ENCODE assay signal across 8 mouse cellular contexts in genomic region chr7:19344938-19345471, GRCm38 (mm10). TPM values are rescaled to one million over a fixed set of nuclear protein-coding genes. Genes with fewer than 3 reads are reported as not detected.
A peak's percentile ranks its signal among the peaks of the same experiment; 100 is the strongest.
DNase-seq lines count a peak whose midpoint lies in the region; ATAC-seq and TF ChIP-seq lines count a peak whose summit lies in the region.

No protein-coding gene starts in this region.

- 0 out of 2 replicates have a peak, but pooled peaks cover 8% of the 10 kb centered on the region for H3K27me3 ChIP-seq in forebrain, embryonic 15.5 days
- peaks cover 12% of the 10 kb centered on the region for H3K27me3 ChIP-seq in lung, embryonic 14.5 days (ENCODE audit: insufficient read depth, low read length)
- peaks cover 7% of the 10 kb centered on the region; the same call in 1 of the 2 replicates for H3K27me3 ChIP-seq in thymus, adult 2 months (ENCODE audit: control insufficient read depth, insufficient read depth, low read length)

- H3K4me1 ChIP-seq in forebrain, embryonic 15.5 days, result peaks cover 36% of the 10 kb centered on the region
- H3K4me1 ChIP-seq in lung, embryonic 14.5 days (ENCODE audit: insufficient read depth), result no peaks in the 10 kb centered on the region; the same call in 1 of the 2 replicates
- H3K4me1 ChIP-seq in olfactory bulb, adult 2 months (ENCODE audit: control insufficient read depth, insufficient read depth, low read length), result peaks cover 21% of the 10 kb centered on the region
- H3K4me1 ChIP-seq in thymus, adult 2 months (replicated peaks; ENCODE audit: control insufficient read depth, insufficient read depth, low read length), result peaks cover 18% of the 10 kb centered on the region

- H3K9me3 ChIP-seq in forebrain, embryonic 15.5 days, result no peaks in the 10 kb centered on the region
- no peaks in the 10 kb centered on the region for H3K9me3 ChIP-seq in lung, embryonic 14.5 days (ENCODE audit: low read depth, low read length)

- intact Hi-C loops in heart, postnatal 36 days (cut with DNase I), result loop anchor here (5.0 kb wide), 1 partner anchor 168 kb away; the partner anchor contains the start of gene Eml2

- H3K9ac ChIP-seq in forebrain, embryonic 15.5 days (replicated peaks), result peak overlapping the region; percentile 65
- H3K9ac ChIP-seq in lung, embryonic 14.5 days, result peak overlapping the region; percentile 70

- 0 out of 2 replicates have a peak, but pooled peaks have one; percentile 3 for TF ChIP-seq CTCF in layer of hippocampus, adult 2 months (conservative IDR thresholded peaks at IDR 0.05)
- 0 out of 2 replicates have a peak, but pooled peaks have one; percentile 2 for TF ChIP-seq CTCF in lung, embryonic 14.5 days (IDR thresholded peaks at IDR 0.05; ENCODE audit: low read depth)
- TF ChIP-seq CTCF in olfactory bulb, adult 2 months (IDR thresholded peaks at IDR 0.05; ENCODE audit: insufficient read depth, low read depth, low read length), result no peak
- peak; percentile 45; the same call in 1 of the 2 replicates for TF ChIP-seq CTCF in thymus, adult 2 months (IDR thresholded peaks at IDR 0.05; ENCODE audit: borderline replicate concordance, control insufficient read depth, extremely low read depth, insufficient read depth, low read length, poor library complexity)

- H3K27ac ChIP-seq in forebrain, embryonic 15.5 days (replicated peaks), result peak overlapping the region; percentile 87
- peak overlapping the region; percentile 98 for H3K27ac ChIP-seq in layer of hippocampus, adult 2 months
- peak overlapping the region; percentile 88; the same call in 1 of the 2 replicates for H3K27ac ChIP-seq in lung, embryonic 14.5 days (ENCODE audit: low read depth)
- H3K27ac ChIP-seq in olfactory bulb, adult 2 months (ENCODE audit: insufficient read depth, low read depth, low read length), result peak overlapping the region; percentile 91
- peak overlapping the region; percentile 55; the same call in 1 of the 2 replicates for H3K27ac ChIP-seq in thymus, adult 2 months (ENCODE audit: control insufficient read depth, insufficient read depth, low read length)

- DNase-seq in ES-CJ7 (ENCODE audit: low read depth, low spot score), result peak; percentile 99
- peak; percentile 97 for DNase-seq in cerebellum, adult 11 months
- peak; percentile 90 to 92 for DNase-seq in heart, postnatal 36 days
- DNase-seq in layer of hippocampus, adult 2 months (ENCODE audit: low spot score in 2 of 2), result peak; percentile 92 to 96
- DNase-seq in lung, embryonic 14.5 days, result peak; percentile 97
- peak; percentile 97 for DNase-seq in thymus, adult 2 months

- peak; percentile 95 for ATAC-seq in forebrain, embryonic 15.5 days (replicated peaks)
- peak; percentile 89 for ATAC-seq in lung, embryonic 14.5 days (ENCODE audit: insufficient read depth)

- peaks cover 13% of the 10 kb centered on the region for H3K36me3 ChIP-seq in forebrain, embryonic 15.5 days
- H3K36me3 ChIP-seq in lung, embryonic 14.5 days (ENCODE audit: insufficient read depth), result peaks cover 19% of the 10 kb centered on the region
- H3K36me3 ChIP-seq in thymus, adult 2 months (ENCODE audit: control insufficient read depth, insufficient read depth, low read length), result no peaks in the 10 kb centered on the region

- H3K4me3 ChIP-seq in forebrain, embryonic 15.5 days, result peak overlapping the region; percentile 60
- peak overlapping the region; percentile 70 for H3K4me3 ChIP-seq in layer of hippocampus, adult 2 months
- H3K4me3 ChIP-seq in lung, embryonic 14.5 days (ENCODE audit: low read depth, low read length), result peak overlapping the region; percentile 70
- H3K4me3 ChIP-seq in olfactory bulb, adult 2 months (ENCODE audit: insufficient read depth, low read depth, low read length), result peak overlapping the region; percentile 77
- H3K4me3 ChIP-seq in thymus, adult 2 months (ENCODE audit: control insufficient read depth, insufficient read depth, low read length), result peak overlapping the region; percentile 85

- peak overlapping the region; percentile 82 for H3K4me2 ChIP-seq in forebrain, embryonic 15.5 days (replicated peaks)
- peak overlapping the region; percentile 83 for H3K4me2 ChIP-seq in lung, embryonic 14.5 days

- WGBS in forebrain, embryonic 15.5 days, result under 1% methylated on average over 31 of the region's 31 CpGs
- WGBS in lung, embryonic 14.5 days, result under 1% methylated on average over 31 of the region's 31 CpGs
- WGBS in olfactory bulb, adult 2 months, result under 1% methylated on average over 31 of the region's 31 CpGs
- under 1% methylated on average over 31 of the region's 31 CpGs for WGBS in thymus, adult 2 months

- TF ChIP-seq POLR2A in olfactory bulb, adult 2 months (IDR thresholded peaks at IDR 0.05; ENCODE audit: insufficient read depth, low read depth, low read length), result peak; percentile 47; the same call in 1 of the 2 replicates
- TF ChIP-seq POLR2A in thymus, adult 2 months (IDR thresholded peaks at IDR 0.05; ENCODE audit: control insufficient read depth, extremely low read depth, insufficient read depth, low read length, poor library complexity), result no peak

RNA-seq across cellular contexts. Expression of gene Ercc1, which starts 0.4 kb away (rescaled TPM):
- 94.6 and 95.4 TPM in 2 replicates for polyA plus RNA-seq in forebrain, embryonic 15.5 days (2015; fragmentation: Nextera tagmentation; extraction: Ambion mirVana)
- 10 to 100 TPM; 43.4 to 48.0 TPM for total RNA-seq in heart, postnatal 36 days (2021)
- total RNA-seq in layer of hippocampus, adult 2 months (2021), result 10 to 100 TPM; 51.7 to 51.9 TPM
- polyA plus RNA-seq in lung, embryonic 14.5 days (2014; fragmentation: Nextera tagmentation; extraction: Ambion mirVana), result 88.6 and 90.5 TPM in 2 replicates
- not detected in 2 replicates for polyA plus RNA-seq in olfactory bulb, adult 2 months (2012; ENCODE audit: insufficient read depth, insufficient read length, low replicate concordance, missing spikeins)
- polyA plus RNA-seq in thymus, adult 2 months (2012; rRNA removed), result 62.3 and 63.6 TPM in 2 replicates

RNA-seq across cellular contexts. Expression of gene Cd3eap, which starts 14.3 kb away (rescaled TPM):
- 23.9 and 24.0 TPM in 2 replicates for polyA plus RNA-seq in forebrain, embryonic 15.5 days (2015; fragmentation: Nextera tagmentation; extraction: Ambion mirVana)
- 10 to 100 TPM; 10.4 to 11.2 TPM for total RNA-seq in heart, postnatal 36 days (2021)
- 10 to 100 TPM; 18.1 to 19.5 TPM for total RNA-seq in layer of hippocampus, adult 2 months (2021)
- 21.3 and 24.2 TPM in 2 replicates for polyA plus RNA-seq in lung, embryonic 14.5 days (2014; fragmentation: Nextera tagmentation; extraction: Ambion mirVana)
- not detected in 2 replicates for polyA plus RNA-seq in olfactory bulb, adult 2 months (2012; ENCODE audit: insufficient read depth, insufficient read length, low replicate concordance, missing spikeins)
- polyA plus RNA-seq in thymus, adult 2 months (2012; rRNA removed), result 7.5 and 8.0 TPM in 2 replicates

RNA-seq across cellular contexts. Expression of gene Ppp1r13l, which starts 14.5 kb away (rescaled TPM):
- polyA plus RNA-seq in forebrain, embryonic 15.5 days (2015; fragmentation: Nextera tagmentation; extraction: Ambion mirVana), result 2.6 and 2.7 TPM in 2 replicates
- 10 to 100 TPM; 35.8 to 44.2 TPM for total RNA-seq in heart, postnatal 36 days (2021)
- total RNA-seq in layer of hippocampus, adult 2 months (2021), result 1 to 10 TPM; 6.1 to 6.9 TPM
- polyA plus RNA-seq in lung, embryonic 14.5 days (2014; fragmentation: Nextera tagmentation; extraction: Ambion mirVana), result 5.4 and 7.9 TPM in 2 replicates
- polyA plus RNA-seq in olfactory bulb, adult 2 months (2012; ENCODE audit: insufficient read depth, insufficient read length, low replicate concordance, missing spikeins), result not detected in 2 replicates
- polyA plus RNA-seq in thymus, adult 2 months (2012; rRNA removed), result 13.6 and 14.2 TPM in 2 replicates

RNA-seq across cellular contexts. Expression of gene Fosb, which starts 35.2 kb away (rescaled TPM):
- 0.11 TPM in 2 replicates for polyA plus RNA-seq in forebrain, embryonic 15.5 days (2015; fragmentation: Nextera tagmentation; extraction: Ambion mirVana)
- total RNA-seq in heart, postnatal 36 days (2021), result under 1 TPM; 0.14 to 0.86 TPM
- 10 to 100 TPM; 12.8 to 14.1 TPM for total RNA-seq in layer of hippocampus, adult 2 months (2021)
- not detected in 2 replicates for polyA plus RNA-seq in lung, embryonic 14.5 days (2014; fragmentation: Nextera tagmentation; extraction: Ambion mirVana)
- not detected in 2 replicates for polyA plus RNA-seq in olfactory bulb, adult 2 months (2012; ENCODE audit: insufficient read depth, insufficient read length, low replicate concordance, missing spikeins)
- polyA plus RNA-seq in thymus, adult 2 months (2012; rRNA removed), result 1.8 and 1.9 TPM in 2 replicates

RNA-seq across cellular contexts. Expression of gene Ercc2, which starts 36.8 kb away (rescaled TPM):
- 22.8 and 24.2 TPM in 2 replicates for polyA plus RNA-seq in forebrain, embryonic 15.5 days (2015; fragmentation: Nextera tagmentation; extraction: Ambion mirVana)
- 10 to 100 TPM; 11.8 to 12.0 TPM for total RNA-seq in heart, postnatal 36 days (2021)
- 10 to 100 TPM; 36.4 to 36.5 TPM for total RNA-seq in layer of hippocampus, adult 2 months (2021)
- 11.4 and 12.1 TPM in 2 replicates for polyA plus RNA-seq in lung, embryonic 14.5 days (2014; fragmentation: Nextera tagmentation; extraction: Ambion mirVana)
- not detected in 2 replicates for polyA plus RNA-seq in olfactory bulb, adult 2 months (2012; ENCODE audit: insufficient read depth, insufficient read length, low replicate concordance, missing spikeins)
- 134 and 137 TPM in 2 replicates for polyA plus RNA-seq in thymus, adult 2 months (2012; rRNA removed)

Comparison
In these comparisons a context has a peak if more than half of its experiments do, and no peak if none do; other contexts are left out.
1. Peak in every context shown above with its lines: DNase-seq, ATAC-seq, H3K4me3 ChIP-seq and H3K27ac ChIP-seq.
2. RNA of gene Ercc1, which starts 0.4 kb away (polyA plus RNA-seq): 94.6 to 95.4 TPM in forebrain, embryonic 15.5 days, 88.6 to 90.5 TPM in lung, embryonic 14.5 days and 62.3 to 63.6 TPM in thymus, adult 2 months; not detected in olfactory bulb, adult 2 months; every median in the first group is over 10 times any median in the second.